Mouse (Mus musculus): ENCODE measurements at regions not wholly inside any gene's neighbourhood (a gene's known extent, or its start where the extent isn't known, plus 50 kb on each side); places are given as distances from the start of the nearest gene placed in this dataset.

DNA sequence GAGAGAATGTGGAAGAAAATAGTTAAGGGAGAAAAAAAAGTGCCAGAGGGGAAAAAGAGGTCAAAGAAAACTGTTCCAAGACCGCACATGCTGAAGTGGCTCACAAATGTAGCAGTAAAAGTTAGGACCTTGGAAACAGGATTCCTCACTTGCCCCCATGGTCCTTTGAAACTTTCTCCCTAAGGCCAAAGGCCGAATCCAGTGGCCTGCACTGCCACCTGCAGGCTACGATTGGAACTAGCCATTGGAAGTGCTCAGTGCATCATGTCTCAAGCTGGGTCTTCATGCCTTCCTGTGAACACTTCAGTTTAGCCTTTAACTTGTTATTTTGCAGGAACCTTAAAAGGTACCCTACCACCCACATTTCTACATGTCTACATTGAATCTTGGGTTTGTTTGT, 56.3 kb upstream of the Mctp2 start:
- DNase-seq (ENCODE audit: low spot score in 2 of 2) = peak; percentile 65 to 80

DNA sequence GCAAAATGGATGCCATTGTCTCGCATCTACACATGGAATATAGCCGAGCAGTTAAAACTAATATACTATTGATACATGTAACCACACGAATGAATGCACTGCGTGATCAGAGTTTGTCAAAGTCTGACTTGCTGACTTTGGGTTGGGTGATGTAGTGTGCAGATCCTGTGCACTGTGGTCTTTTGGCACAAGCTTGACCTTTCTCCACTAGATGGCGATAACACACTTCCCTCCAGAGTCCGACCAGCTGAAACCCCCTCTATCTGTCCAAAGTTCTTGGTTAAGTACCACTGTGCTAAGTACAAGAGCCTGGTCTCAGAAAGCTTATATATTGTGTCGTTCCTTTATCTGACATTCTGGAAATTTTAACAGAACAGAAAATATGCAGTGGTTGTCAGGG, 84.9 kb upstream of the Mctp2 start:
- no peak for DNase-seq (ENCODE audit: low spot score in 2 of 2)

GRCm38 (mm10) chr7:72400056-72400455, 93.6 kb upstream of the Mctp2 start:
- DNase-seq (ENCODE audit: low spot score in 2 of 2) = peak; percentile 53 to 72

- no peak for DNase-seq (ENCODE audit: low spot score in 2 of 2)
Observed at GRCm38 (mm10) chr7:72406131-72406530, 99.7 kb upstream of the Mctp2 start.

GRCm38 (mm10) chr7:72408409-72408986, 102.1 kb upstream of the Mctp2 start:
- DNase-seq (ENCODE audit: low spot score in 2 of 2) = no peak

GRCm38 (mm10) chr7:72438552-72438951, 132.1 kb upstream of the Mctp2 start:
- DNase-seq (ENCODE audit: low spot score in 2 of 2) = no peak

GRCm38 (mm10) chr7:72442001-72442400, 135.6 kb upstream of the Mctp2 start:
- no peak for DNase-seq (ENCODE audit: low spot score in 2 of 2)

DNA sequence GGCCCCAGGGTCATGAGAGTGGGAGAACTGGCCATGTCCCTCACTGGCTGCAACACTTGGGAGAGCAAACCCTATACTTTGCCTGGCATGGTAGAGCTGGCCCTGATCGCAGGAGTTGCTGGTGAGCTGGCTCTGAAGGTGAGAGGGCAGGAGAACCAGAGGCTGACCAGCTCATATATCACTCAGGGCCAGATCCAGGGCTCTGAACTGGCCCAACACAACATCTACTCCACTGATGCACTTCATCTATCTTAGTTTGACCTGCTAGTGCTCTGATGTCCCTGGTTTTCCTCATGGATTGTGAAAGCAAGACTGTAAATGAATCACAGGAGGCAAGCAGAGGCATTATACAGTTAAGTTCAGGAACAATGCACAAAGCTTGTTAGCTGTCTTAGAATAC, 137.6 kb upstream of the Mctp2 start:
- no peak for DNase-seq (ENCODE audit: low spot score in 2 of 2)

DNA sequence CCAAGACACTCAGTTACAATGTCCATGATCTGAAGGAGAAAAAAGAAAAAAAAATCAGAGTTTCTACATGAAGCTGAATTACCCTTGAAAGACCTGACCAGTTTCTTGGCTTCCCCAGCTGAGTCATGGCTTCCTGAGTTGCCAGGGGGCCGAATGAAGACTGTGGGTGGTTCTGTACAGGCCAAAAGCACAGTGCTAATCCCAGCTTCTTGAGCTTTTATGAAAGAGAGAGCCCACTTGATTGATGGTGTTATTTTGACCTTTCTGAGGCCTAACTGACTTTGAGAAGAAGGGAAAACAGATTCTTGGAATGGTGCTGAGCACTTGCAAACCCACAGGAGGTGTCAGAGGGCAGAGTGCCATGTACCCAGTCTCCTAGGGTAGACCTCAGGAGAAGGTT, 138.4 kb upstream of the Mctp2 start:
- DNase-seq (ENCODE audit: low spot score in 2 of 2) = no peak

- DNase-seq (ENCODE audit: low spot score in 2 of 2) = no peak
Observed at GRCm38 (mm10) chr7:72446911-72447310, 140.5 kb upstream of the Mctp2 start.

DNA sequence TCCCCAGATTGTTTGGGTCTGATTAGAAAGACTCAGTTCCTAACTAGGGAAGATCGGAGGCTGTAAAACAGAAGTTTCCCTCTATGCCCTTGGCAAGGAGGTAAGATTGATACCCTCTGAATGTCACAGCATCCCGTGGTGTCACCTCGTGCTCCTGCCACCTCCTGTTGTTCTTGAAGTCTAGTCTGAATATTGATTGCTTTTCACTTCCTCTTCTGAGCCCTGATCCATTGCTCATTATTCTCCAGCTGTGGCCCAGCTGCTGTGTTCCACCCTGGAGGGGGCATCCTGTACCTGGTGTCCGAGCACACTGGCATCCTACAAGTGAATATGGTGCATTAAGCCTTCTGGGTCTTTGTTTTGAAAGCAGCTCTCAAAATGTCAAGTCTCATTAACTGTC, 156.6 kb upstream of the Mctp2 start:
- DNase-seq (ENCODE audit: low spot score in 2 of 2) = no peak

- DNase-seq (ENCODE audit: low spot score in 2 of 2) = no peak
Observed at GRCm38 (mm10) chr7:72464658-72465057, 158.2 kb upstream of the Mctp2 start.

GRCm38 (mm10) chr7:72469691-72470090, 163.3 kb upstream of the Mctp2 start:
- DNase-seq (ENCODE audit: low spot score in 2 of 2) = no peak

DNA sequence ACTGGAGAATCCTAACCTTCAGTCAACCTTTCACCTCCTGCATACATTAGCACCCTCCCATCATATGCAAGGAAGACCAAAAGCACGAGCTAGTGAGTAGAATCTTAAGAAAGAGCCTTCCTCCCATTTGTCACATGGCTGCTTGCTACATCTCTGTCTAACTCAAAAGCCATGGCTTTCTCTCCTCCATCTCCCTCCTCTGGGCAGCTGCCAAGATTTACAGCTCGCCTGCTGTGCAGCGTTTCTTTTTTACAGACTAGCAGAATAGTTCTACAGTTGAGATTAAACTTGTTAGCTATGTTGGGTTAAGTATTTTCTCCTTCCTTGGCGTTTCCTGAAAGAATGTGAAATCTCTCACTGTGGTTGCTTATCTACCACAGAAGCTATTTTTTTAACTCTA, 168.3 kb upstream of the Mctp2 start:
- no peak for DNase-seq (ENCODE audit: low spot score in 2 of 2)

DNA sequence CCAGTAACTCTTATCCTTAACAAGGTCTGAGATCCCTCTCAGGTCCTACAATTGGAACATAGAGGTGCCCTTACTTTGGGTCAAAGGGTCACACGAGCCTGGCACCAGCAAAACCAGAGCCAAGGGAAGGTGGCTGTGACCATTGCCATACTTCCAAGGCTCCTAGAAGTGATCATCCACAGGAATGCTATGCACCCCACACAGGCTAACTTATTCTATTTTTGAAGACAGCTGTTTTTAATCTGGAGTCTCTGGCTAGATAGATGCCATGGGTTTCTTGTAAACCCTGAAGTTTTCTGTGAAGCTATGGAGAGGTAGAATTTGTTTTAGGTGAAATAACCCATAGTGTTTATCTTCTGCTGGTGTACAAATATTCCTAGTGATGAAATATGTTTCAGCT, 172.5 kb upstream of the Mctp2 start:
- DNase-seq (ENCODE audit: low spot score in 2 of 2) = no peak

DNA sequence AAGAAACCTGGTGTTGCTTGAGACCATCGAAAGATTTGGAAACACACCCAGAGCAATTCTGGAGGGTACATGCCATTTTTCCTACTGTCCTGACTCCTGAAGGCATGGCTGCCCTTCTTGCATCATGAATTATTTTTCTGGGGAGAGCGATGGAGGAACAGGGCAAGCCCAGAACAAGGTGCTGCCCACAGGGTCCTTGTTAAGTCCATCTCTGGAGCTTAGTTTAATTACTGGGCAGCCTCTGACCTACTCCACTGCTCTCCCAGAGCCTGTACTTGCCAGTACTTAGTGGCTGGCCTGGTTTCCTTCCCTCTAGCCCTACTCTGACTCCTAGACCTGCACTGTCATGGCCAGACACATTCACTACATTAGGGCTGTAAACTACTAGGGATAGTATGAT, 174.9 kb upstream of the Mctp2 start:
- no peak for DNase-seq (ENCODE audit: low spot score in 2 of 2)

DNA sequence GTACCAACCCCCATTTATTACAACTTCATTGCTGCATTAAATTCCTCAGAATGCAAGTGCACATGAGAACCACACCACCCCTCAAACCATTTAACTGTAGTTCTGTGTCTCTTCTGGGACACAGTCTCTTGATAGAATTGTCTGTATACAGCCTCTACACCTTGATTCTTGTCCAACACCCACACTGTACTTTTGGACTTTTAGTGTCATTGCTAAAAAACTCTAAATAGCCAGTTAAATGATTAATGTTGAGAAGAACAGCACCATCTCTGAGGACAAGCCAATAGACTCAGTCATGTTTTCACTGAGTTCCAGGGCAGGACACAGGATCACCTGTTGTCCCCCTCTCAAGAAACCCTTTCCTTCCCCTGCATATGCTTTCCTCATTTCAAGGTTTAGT, 183.8 kb upstream of the Mctp2 start:
- DNase-seq (ENCODE audit: low spot score in 2 of 2) = no peak

DNA sequence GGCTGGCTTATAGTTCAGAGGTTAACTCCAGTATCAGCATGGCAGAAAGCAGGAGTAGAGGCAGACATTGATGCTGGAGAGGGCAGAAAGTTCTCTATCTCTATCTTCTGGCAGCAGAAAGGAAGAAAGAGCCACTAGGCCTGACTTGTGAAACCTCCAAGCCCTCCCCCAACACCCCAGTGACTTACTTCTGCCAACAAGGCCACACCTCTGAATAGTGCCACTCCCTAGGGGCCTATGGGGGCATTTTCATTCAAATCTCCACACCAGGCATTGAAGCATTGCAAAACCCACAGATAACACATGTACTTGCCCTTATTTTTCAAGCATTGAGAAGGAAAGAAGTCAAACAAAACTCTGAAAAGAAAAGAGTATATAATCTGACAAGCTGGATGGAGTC, 186.9 kb upstream of the Mctp2 start:
- DNase-seq (ENCODE audit: low spot score in 2 of 2) = no peak

- no peak for DNase-seq (ENCODE audit: low spot score in 2 of 2)
Observed at GRCm38 (mm10) chr7:72496933-72497631, 190.7 kb upstream of the Mctp2 start.

DNA sequence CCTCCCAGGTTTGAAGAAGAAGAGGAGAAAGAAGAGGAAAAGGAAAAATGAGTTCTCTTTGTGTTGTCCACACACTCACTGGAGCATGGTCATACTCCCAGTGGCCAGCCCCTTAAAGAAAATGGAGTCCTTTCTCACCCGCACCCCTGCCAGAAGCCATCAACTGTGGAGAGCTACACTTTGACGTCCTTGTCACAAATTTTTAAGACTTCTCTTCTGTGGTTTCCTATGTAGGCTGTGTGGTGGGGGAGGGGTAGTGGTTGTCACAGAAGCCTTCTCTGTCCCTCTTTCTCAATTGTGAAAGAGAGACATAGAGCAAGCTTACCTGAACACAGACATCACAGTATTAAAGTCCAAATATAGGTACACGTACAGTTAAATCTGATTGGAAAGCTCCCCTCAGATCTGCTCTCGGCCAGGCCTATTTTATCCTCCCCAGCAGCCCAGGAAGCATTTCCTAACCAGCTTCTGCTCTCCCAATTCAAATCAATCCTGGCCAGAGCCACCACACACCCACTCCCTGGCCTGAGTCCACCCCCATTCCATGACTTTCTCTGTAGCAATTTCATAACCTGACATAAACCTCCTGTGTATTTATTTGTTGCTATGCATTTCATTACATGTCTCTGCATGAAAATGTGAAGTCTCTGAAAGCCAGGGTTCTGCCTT, 192.3 kb upstream of the Mctp2 start:
- DNase-seq (ENCODE audit: low spot score in 2 of 2) = peak; percentile 3 to 6

GRCm38 (mm10) chr7:72499788-72500187, 193.4 kb upstream of the Mctp2 start:
- DNase-seq (ENCODE audit: low spot score in 2 of 2) = no peak

GRCm38 (mm10) chr7:72500190-72500589, 193.8 kb upstream of the Mctp2 start:
- no peak for DNase-seq (ENCODE audit: low spot score in 2 of 2)

DNA sequence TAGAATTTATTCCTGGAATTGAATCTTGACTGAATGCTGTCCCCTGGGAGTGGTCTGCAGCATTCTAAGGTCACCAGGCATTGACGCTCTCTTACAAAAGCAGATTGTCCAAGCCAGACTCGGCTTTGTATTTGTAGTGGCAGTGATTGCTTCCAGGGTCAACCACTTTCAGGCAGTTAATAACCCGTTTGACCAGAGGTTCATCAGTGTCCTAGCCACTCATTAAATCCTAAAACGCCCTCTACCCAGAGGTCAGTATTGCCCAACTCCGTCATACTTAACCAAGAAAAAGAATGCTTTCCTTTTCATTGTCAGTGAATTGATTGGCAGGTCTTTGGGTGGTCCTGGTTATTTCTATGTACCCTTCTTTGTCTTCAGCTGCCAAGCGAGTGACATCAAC, 194.6 kb upstream of the Mctp2 start:
- DNase-seq (ENCODE audit: low spot score in 2 of 2) = no peak

Data from left cerebral cortex, adult 18-20 months (tissue).